Mouse (Mus musculus) erythroblast, embryonic 14.5 days (primary cell): Measurements from ENCODE around the gene Plcg2. TPM values are rescaled to one million over a fixed set of nuclear protein-coding genes. Genes with fewer than 3 reads are reported as not detected.

Experiments
- H3K27me3 ChIP-seq: 2 replicates; pipeline ENCODE4 v1.6.1; 2012; ENCODE audit warnings: inconsistent platforms; ENCODE audit not compliant: control insufficient read depth
- H3K36me3 ChIP-seq: 2 replicates; pipeline ENCODE4 v1.6.1; 2012; ENCODE audit warnings: mild to moderate bottlenecking, inconsistent platforms; ENCODE audit not compliant: control insufficient read depth
- H3K4me1 ChIP-seq: 2 replicates; pipeline ENCODE4 v1.6.1; 2012; ENCODE audit warnings: inconsistent platforms; ENCODE audit not compliant: control insufficient read depth
- H3K4me3 ChIP-seq: replicated peaks from 2 replicates; pipeline ENCODE3; 2012; ENCODE audit warnings: moderate library complexity, mild to moderate bottlenecking, inconsistent platforms
- H3K9me3 ChIP-seq: 2 replicates; pipeline ENCODE4 v1.6.1; 2012; ENCODE audit warnings: low read length, inconsistent platforms, mixed read lengths; ENCODE audit not compliant: control insufficient read depth
- GATA1 ChIP-seq: IDR thresholded peaks from 2 replicates; pipeline ENCODE4 v1.6.1; 2012; ENCODE audit warnings: low read length, inconsistent platforms, mixed read lengths
- TAL1 ChIP-seq: IDR thresholded peaks from 3 replicates; pipeline ENCODE4 v1.6.1; 2012; ENCODE audit warnings: low read length, inconsistent platforms, mixed read lengths
- polyA plus RNA-seq: library from polyadenylated mRNA; stranded (reverse); fragments of >175 nt; gene quantifications from 2 replicates; pipeline ENCODE4 v1.2.3, GENCODE M21; 2012

Plcg2 gene
- polyA plus RNA-seq, 1 experiment = 0.07 TPM

DNA sequence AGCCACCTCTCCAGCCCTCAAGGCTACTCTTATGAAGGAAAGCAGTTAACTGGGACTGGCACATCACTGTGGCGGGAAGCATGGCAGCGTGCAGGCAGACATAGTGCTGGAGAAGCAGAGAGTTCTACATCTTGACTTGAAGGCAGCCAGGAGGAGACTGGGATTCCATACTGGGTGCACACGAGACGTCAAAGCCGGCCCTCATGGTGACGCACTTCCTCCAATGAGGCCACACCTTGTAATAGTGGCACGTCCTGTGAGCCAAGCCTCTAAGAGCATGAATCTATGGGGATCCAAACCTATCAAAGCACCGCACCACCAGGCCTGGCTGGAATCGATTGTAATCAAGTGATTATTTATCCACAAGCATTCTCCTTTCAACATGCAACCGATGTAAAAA lies 30.6 kb upstream of the Plcg2 start:
- H3K27me3 ChIP-seq = peaks cover 17% of the 10 kb centered on the region
- H3K36me3 ChIP-seq = no peaks in the 10 kb centered on the region
- H3K4me3 ChIP-seq = no peak overlapping the region
- TF ChIP-seq TAL1 (no peak), GATA1 (no peak)
- H3K4me1 ChIP-seq = peaks cover 14% of the 10 kb centered on the region
- peaks cover 4% of the 10 kb centered on the region for H3K9me3 ChIP-seq

DNA sequence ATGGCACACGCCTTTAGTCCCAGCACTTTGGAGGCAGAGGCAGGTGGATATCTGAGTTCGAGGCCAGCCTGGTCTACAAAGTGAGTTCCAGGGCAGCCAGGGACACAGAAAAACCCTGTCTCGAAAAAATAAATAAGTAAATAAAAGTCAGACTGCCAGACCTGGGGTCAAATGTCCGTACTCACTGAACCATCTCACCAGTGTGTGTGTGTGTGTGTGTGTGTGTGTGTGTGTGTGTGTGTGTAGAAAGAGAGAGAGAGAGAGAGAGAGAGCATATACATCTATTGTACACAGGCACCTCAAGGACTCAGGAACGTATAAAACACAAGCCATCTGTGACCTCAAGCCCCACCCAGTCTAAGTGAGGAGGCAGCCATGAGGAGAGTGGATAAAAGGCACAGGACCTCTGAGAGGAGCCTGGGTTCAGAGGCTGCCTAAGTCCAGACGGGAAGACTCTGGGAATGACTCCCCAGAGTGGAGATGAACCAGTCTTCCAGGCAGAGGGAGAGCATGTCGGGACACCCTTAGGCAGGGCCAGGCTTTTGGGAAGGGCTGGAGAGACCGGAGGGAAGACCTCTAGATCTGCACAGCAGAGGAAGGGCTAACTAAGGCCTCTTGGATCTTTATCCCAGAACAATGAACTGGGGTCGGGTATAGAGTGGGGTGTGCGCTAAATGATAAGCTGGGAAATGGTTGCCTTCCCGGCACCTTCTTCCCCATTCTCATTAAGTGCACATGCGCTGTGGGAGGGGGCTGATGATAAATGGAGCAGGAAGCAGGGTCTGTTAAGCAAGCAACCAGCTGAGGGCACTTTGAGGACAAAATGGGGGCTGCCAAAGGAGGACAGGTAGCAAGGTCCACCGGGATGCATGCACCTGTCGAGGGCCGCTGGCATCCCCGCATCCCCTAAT lies 28.4 kb upstream of the Plcg2 start:
- TF ChIP-seq TAL1 (no peak), GATA1 (no peak)
- no peaks in the 10 kb centered on the region for H3K36me3 ChIP-seq
- no peak overlapping the region for H3K4me3 ChIP-seq
- H3K4me1 ChIP-seq = peaks cover 14% of the 10 kb centered on the region
- H3K9me3 ChIP-seq = no peaks in the 10 kb centered on the region
- peaks cover 17% of the 10 kb centered on the region for H3K27me3 ChIP-seq

DNA sequence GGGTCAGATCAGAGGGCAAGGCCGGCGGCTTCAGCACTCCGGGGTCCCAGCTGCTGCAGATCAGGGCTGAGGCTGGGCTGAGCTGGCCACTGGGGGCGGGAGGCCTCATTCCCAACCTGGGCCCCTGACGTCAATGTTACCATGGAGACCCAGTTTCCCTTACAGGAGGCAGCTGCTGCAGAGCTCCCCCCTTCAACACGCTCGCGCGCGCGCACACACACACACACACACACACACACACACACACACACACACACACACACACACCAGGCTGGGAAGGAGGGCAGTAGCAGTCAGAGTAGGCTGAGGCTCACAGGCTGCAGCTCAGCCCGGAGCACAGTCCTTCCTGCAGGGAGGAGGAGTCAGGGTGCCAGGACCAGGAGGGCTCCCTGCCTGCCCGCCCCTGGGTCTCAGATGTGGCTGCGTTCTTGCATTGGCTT lies 27.7 kb upstream of the Plcg2 start:
- H3K4me1 ChIP-seq = peaks cover 11% of the 10 kb centered on the region
- H3K27me3 ChIP-seq = peaks cover 17% of the 10 kb centered on the region

DNA sequence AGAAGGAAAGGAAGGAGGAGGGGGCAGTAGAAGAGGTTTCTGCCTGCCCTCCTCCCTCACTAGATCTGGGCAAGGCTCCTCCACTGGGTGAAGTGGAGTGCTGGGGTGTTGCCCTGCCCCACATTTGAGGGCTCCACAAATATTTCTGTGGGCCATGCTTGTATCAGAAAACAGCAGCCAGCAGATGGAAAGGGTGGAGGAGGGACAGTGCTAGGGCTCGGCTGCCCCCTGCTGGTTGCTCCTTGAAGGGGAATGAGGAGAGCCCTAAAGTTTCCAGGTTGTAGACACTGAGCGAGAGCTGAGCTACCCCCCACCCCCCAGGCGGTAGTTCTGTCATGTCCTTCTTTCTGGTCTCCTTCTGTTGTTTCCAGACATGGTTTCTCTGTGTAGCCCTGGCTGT lies 26.9 kb upstream of the Plcg2 start:
- Histone ChIP-seq H3K9me3 (no peaks in the 10 kb centered on the region), H3K36me3 (no peaks in the 10 kb centered on the region), H3K27me3 (peaks cover 17% of the 10 kb centered on the region), H3K4me3 (no peak overlapping the region), H3K4me1 (peaks cover 12% of the 10 kb centered on the region)
- TF ChIP-seq GATA1 (no peak), TAL1 (no peak)

More for the DNA sequence above, 27.7 kb upstream of the Plcg2 start:
- TF ChIP-seq GATA1 = no peak
- no peak for TF ChIP-seq TAL1
- no peaks in the 10 kb centered on the region for H3K9me3 ChIP-seq
- H3K4me3 ChIP-seq = no peak overlapping the region
- no peaks in the 10 kb centered on the region for H3K36me3 ChIP-seq

DNA sequence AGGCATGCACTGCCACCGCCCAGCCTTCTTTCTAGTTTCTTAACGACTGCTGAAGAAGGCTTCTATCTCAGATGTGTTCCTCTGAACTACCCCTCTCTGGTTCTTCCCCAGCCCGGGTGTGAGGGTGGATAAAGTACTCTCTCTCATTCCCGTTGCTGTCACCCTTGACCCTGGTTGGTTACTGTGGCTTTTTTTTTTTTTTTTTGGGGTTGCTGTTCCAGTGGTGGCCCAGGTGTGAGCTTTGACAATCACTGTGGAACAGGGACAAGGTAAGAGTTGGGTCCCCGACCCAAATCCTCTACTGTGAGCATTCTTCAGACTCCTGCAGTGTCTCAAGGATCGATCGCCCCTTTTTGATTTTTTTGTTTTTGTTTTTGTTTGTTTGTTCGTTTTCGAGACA lies 26.4 kb upstream of the Plcg2 start:
- peaks cover 12% of the 10 kb centered on the region for H3K4me1 ChIP-seq

DNA sequence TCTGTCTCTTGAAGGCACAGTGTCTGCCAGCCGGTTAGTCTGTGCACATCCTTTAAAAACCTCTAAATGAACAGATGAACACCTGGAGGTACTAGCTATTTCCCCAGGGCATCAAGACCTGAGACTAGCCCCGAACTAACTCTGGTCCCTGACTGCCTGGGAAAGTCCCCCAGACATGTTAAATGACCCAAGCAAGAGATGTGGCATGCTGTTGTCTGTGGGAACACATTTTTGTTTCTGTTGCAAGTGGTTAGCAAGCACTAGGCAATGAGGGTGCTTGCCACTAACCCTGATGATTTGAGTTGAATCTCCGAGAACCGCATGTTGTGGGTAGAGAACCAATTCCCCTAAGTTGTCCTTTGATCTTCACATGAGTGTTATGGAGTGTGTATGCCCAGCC lies 25.8 kb upstream of the Plcg2 start:
- no peak overlapping the region for H3K4me3 ChIP-seq
- H3K4me1 ChIP-seq = peaks cover 12% of the 10 kb centered on the region
- no peaks in the 10 kb centered on the region for H3K9me3 ChIP-seq
- TF ChIP-seq GATA1 (no peak), TAL1 (no peak)
- H3K36me3 ChIP-seq = no peaks in the 10 kb centered on the region
- H3K27me3 ChIP-seq = peaks cover 17% of the 10 kb centered on the region

More for the DNA sequence above, 26.4 kb upstream of the Plcg2 start:
- Histone ChIP-seq H3K9me3 (no peaks in the 10 kb centered on the region), H3K27me3 (peaks cover 17% of the 10 kb centered on the region), H3K4me3 (no peak overlapping the region), H3K36me3 (no peaks in the 10 kb centered on the region)
- TF ChIP-seq GATA1 (no peak), TAL1 (no peak)

DNA sequence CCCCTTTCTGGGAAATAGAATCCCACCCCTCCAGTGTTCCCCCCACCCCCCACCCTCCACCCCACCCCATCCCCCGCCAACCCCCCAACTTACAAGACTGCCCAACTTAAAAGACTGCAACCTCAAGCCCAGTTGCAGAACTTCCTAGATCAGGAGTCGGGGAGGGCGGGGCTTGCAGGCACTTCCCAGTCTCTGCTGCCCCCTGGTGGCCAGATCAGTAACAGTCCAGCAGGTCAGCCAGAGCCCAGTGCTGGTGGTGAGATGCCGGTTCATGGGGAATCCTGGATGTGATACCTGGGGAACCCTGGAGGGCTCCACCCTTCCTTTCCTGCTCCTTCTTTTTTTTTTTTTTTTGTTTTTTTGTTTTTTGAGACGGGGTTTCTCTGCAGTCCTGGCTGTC lies 23.1 kb upstream of the Plcg2 start:
- Histone ChIP-seq H3K36me3 (no peaks in the 10 kb centered on the region), H3K4me1 (peaks cover 14% of the 10 kb centered on the region), H3K9me3 (peaks cover 2% of the 10 kb centered on the region; the same call in 1 of the 2 replicates), H3K4me3 (no peak overlapping the region), H3K27me3 (peaks cover 11% of the 10 kb centered on the region)
- TF ChIP-seq GATA1 (no peak), TAL1 (no peak)

DNA sequence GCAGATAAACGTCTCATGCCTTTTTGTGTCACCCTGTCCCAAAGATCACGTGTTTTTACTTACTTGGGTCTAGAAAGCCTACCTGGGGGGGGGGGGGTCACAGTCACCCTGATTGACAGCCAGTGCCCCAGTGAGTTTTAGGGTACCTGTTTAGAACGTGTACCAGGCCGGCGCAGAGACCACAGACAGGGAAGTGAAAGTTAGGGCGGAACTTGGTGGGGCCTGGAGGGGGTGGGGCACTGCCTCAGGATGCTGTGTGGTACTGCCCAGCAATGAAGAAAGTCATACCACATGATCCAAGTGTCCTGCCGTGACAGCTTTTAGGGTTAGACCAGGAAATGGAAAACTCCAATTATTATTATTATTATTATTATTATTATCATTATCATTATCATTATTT lies 22.3 kb upstream of the Plcg2 start:
- Histone ChIP-seq H3K4me3 (no peak overlapping the region), H3K36me3 (no peaks in the 10 kb centered on the region), H3K9me3 (peaks cover 2% of the 10 kb centered on the region; the same call in 1 of the 2 replicates), H3K4me1 (peaks cover 7% of the 10 kb centered on the region), H3K27me3 (peaks cover 3% of the 10 kb centered on the region)
- TF ChIP-seq GATA1 (no peak), TAL1 (no peak)

DNA sequence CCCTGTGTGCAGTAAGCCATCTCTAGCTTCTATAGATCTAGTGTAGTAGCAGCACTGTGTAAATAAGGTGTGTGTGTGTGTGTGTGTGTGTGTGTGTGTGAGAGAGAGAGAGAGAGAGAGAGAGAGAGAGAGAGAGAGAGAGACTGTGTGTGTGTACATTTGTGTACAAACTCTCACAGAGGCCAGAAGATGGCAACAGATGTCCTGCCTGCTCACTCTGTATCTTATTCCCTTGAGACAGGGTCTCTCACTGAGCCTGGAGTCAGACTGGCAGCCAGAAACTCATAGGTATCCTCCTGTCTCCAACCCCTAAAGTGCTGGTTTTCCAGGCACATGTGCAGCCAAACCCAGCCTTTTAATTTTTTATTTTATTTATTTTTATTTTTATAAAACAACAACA lies 20.0 kb upstream of the Plcg2 start:
- H3K36me3 ChIP-seq = no peaks in the 10 kb centered on the region
- H3K4me1 ChIP-seq = peaks cover 3% of the 10 kb centered on the region
- no peak overlapping the region for H3K4me3 ChIP-seq
- no peaks in the 10 kb centered on the region for H3K27me3 ChIP-seq
- H3K9me3 ChIP-seq = peaks cover 2% of the 10 kb centered on the region; the same call in 1 of the 2 replicates
- TF ChIP-seq TAL1 = no peak
- no peak for TF ChIP-seq GATA1
